Mouse (Mus musculus) inflammation-experienced regulatory T-cells, adult 6 months (primary cell): Measurements from ENCODE around the gene Usp45. TPM values are rescaled to one million over a fixed set of nuclear protein-coding genes. Genes with fewer than 3 reads are reported as not detected.

Experiments
- ATAC-seq: one replicate; pipeline ENCODE4 v1.8.0; 2017
- polyA plus RNA-seq, 3 experiments: library from polyadenylated mRNA; unstranded; fragments of 100-300 nt; shearing (Covaris generic); gene quantifications; one replicate each; pipeline ENCODE4 v1.2.1; 2017

The Usp45 gene
- polyA plus RNA-seq, 3 experiments from 2014 or later = 18.8 to 21.5 (median 21.1) TPM

- no peak for ATAC-seq
Measured at GRCm38 (mm10) chr4:21793631-21794030, 26.7 kb downstream of the Usp45 start.

DNA sequence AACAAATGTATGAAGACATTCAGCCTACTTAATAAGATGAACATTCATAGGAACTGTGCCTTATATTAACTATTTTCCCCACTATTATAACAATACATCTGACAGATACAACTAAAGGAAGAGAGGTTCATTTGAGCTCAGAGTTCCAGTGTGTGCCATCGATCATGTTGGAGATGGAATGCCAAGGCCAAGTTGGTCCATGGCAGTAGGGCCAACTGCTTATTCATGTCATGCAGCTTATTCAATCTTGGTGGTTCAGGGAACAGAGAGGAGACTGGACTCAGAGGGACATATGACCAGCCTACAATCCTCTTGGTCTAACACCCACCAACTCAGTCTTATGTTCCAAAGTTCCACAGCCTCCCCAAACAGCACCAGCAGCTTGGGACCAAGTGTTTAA lies 34.1 kb downstream of the Usp45 start:
- ATAC-seq = no peak

- no peak for ATAC-seq
Measured at GRCm38 (mm10) chr4:21801620-21802019, 34.7 kb downstream of the Usp45 start.

DNA sequence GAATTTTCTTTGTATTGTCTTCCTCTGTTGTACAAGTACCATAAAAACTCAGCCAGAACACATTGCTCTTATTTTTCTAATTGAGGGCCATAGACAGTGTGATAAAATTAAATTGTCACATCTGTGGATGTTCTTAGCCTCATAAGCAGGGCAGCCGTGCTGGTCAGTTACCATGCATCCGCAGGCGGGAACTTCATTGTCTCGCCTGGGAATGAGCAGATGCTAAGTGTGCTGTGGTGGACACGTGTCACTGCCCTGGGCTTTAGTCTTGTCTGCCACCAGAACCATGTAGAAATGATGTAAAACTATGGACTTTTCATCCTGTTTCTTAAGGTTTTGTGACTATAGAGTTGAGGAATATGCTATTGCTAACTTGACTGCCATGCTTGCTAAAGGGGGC lies 40.2 kb downstream of the Usp45 start:
- no peak for ATAC-seq

DNA sequence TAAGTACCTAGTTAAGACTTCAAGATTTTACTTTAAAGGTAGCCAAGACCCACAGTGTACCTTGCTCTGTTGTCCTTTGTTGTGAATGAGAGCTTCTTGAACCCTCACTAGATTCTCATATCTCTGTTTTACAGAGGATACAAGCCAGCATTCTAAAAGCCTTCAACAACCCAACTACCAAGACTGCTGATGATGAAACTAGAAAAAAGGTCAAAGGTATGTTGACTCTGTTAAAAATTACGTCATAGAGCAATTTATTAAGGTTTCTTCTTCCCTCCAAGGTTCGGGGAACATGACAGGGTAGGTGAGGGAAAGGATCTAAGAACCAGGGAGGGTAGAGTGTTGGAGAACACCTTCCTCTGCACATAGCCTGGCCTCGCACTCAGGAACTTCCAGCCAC lies 43.7 kb downstream of the Usp45 start:
- ATAC-seq = no peak

GRCm38 (mm10) chr4:21812635-21813034 lies 45.7 kb downstream of the Usp45 start:
- ATAC-seq = no peak

DNA sequence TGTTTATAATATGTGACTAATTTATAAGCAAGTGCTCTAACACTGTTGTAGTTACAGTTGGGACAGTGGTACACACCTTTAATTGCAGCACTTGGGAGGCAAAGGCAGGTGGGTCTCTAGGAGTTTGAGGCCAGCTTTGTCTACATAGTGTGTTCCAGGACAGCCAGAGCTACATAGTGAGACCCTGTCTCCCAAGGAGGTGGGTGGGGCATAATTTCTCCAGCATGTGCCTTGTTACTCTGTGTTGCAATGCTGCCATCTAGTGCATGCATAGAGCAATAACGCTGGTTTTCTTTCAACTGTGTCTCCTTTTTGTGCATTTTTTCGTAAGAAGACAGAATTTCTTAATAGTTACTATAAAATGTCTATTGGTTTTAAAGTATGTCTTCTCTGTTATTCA lies 47.1 kb downstream of the Usp45 start:
- peak; percentile 86 for ATAC-seq

GRCm38 (mm10) chr4:21826616-21827015 lies 59.7 kb downstream of the Usp45 start:
- no peak for ATAC-seq

- ATAC-seq = no peak
Measured at GRCm38 (mm10) chr4:21832844-21833243, 65.9 kb downstream of the Usp45 start.

DNA sequence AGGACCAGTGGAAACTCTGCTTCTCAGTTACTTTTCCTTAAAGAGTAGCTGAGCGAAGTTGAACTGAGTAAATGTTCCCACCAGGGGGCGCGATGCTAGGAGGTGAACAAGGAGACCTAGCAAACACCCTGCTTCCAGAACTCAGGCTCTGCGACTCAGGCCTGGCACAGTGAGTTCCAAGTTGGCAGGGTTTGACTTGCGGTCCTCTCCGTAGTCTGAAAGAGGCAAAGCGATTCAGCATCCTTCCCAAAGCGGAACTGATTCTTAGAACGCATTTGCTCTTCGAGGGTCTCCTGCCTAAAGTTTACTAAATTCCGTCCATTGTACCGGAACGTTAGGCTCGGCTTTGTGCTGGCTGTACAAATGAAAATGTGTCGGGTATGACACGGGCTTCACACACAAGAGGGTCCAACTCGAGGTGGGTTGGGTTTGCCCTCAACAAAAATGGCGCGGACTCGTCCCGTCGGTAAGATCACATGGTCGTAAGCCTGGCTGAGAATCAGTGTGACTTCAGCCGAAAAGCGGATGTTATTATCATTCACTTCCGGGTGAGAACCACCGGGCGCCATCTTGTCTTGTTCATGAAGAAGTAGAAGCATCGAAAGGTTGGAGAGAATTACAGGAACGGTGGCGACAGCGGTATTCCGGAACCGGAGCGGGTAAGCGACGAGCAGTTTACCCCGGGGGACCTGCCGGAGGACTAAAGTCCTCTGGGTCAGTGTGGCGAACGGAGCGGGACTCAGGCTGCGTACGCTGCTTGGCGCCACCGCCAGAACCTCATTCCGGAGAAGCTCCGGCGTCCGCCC lies 80.7 kb downstream of the Usp45 start, which contains the start of gene Pnisr:
Pnisr (plus strand) TSS at position 103 of the 806 bp plus-strand sequence.
- ATAC-seq = peak; percentile 89

DNA sequence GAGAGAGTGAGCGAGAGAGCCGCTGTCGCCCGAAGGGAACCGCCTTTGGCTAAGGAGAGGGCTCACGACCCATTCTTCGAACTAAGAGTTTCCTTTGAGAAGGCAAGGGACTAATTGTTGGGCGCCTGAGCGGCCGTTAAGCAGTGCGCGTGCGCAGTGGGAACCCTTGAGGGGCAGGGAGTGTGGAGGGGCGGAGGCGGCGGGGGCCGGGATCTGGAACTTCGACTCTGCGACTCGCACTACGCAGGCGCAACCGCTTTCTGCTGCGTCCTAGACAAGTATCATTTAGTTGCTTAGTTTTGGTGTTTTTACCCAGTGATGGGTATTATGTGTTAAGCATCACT lies 81.3 kb downstream of the Usp45 start:
- peak; percentile 66 for ATAC-seq

GRCm38 (mm10) chr4:21857481-21857880 lies 90.5 kb downstream of the Usp45 start:
- no peak for ATAC-seq

GRCm38 (mm10) chr4:21865226-21865625 lies 98.3 kb downstream of the Usp45 start:
- no peak for ATAC-seq

DNA sequence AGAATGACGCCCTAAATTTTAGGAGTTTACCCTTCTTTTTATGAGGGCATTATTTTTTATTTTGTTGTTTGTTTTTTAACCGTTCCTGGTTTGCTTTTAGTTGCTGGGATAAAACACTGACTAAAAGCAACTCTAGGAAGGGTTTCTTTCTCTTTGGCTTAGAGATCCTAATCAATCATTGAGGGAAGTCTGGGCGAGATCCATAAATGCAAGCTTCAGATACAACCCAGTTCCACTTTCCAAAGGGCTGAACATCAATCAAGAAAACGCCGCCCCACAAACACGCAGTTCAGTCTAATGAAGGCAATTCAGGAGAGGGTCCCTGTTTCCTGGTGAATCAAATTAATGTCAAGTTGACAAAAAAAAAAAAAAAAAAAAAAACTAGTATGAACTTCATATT lies 111.8 kb downstream of the Usp45 start:
- no peak for ATAC-seq

DNA sequence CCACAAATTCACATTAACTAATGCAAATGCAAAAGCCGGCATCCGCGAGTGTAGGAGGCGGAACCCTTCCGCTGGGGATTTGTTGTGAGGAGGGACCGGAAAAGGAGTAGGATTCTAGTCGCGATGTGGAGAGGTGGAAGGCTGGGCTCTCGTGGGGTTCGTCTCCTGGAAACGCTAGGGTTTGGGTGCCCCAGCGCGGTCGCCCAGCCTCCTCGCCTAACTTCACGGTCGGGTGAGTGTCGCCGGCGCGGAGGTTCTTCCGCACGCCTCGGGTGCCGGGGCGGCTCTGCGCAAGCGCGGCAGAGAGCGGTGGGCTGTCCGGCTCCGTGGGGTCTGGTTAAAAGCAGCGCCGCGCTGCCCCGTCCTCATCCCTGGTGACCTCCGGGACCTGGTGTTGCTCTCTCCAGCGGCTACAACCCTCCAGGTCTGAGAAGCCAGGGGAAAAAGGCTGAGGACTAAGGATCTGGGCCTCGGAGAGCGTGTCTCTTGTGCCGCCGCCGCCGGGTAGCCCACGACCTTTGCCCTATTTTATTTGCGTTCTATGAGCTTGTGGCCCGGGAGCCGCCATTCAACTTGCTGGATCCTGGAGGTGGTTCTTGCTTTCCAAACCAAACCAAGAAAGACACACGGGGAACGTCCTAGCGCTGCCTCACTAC lies 112.7 kb downstream of the Usp45 start, which contains the start of gene Coq3:
Coq3 (plus strand) TSS at position 109 of the 656 bp plus-strand sequence.
- peak; percentile 88 for ATAC-seq

DNA sequence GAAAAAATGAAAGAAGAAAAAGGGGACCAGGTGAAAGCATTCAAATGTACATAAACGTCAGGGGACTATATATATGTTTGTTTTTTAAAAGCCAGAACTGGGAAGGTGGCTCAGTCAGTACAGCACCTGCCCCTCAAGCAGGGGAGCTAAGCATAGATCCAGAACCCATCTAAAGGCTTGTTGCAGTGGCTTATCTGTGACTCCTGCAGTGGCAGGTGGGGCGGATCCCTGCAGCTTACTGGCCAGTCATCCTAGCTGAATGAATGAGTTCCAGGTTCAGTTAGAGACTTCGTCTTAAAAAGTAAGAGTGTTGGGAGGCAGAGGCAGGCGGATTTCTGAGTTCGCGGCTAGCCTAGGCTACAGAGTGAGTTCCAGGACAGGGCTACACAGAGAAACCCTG lies 115.8 kb downstream of the Usp45 start:
- ATAC-seq = no peak

GRCm38 (mm10) chr4:21885831-21886230 lies 118.9 kb downstream of the Usp45 start:
- no peak for ATAC-seq

Other genes starting within 250 kb of the Usp45 start
- gene Prdm13, start 81.2 kb upstream of the Usp45 start, polyA plus RNA-seq = not detected
- 10 to 100 TPM; 31.1 to 65.5 (median 40.1) TPM for gene Ccnc, start 39.5 kb upstream of the Usp45 start, polyA plus RNA-seq
- 10 to 100 TPM; 22.5 to 49.5 (median 27.5) TPM for gene Tstd3, start 56 bp downstream of the Usp45 start, polyA plus RNA-seq
- gene Pnisr, start 80.4 kb downstream of the Usp45 start, polyA plus RNA-seq = 100 to 1,000 TPM; 150 to 277 (median 265) TPM
- gene Coq3, start 112.5 kb downstream of the Usp45 start, polyA plus RNA-seq = 10 to 100 TPM; 13.4 to 14.4 (median 13.5) TPM
- under 1 TPM in 2 of 3 experiments, not detected in 1; 0.15 to 0.20 TPM for gene Faxc, start 164.2 kb downstream of the Usp45 start, polyA plus RNA-seq